In genomic region chr5:103928196-103928550, GRCm38 (mm10) we compare ENCODE assay signal across 12 mouse cellular contexts. TPM values are rescaled to one million over a fixed set of nuclear protein-coding genes. Genes with fewer than 3 reads are reported as not detected.
DNase-seq lines count a peak whose midpoint lies in the region; ATAC-seq and TF ChIP-seq lines count a peak whose summit lies in the region.
"Had no signal": no experiment of that assay in that cellular context is flagged by ENCODE, and none has a peak within 500 bp of the region (broad histone marks: within the 10 kb centered on the region; RNA-seq: fewer than 3 reads in every experiment).

No protein-coding gene starts in this region.

- H3K9ac ChIP-seq in heart, embryonic 16.5 days (ENCODE audit: low read length) = peak overlapping the region; percentile 77; the same call in 1 of the 2 replicates
- H3K9ac ChIP-seq in lung, embryonic 16.5 days (ENCODE audit: low read length) = peak overlapping the region; percentile 62; the same call in 1 of the 2 replicates
- H3K9ac ChIP-seq in embryonic facial prominence, embryonic 13.5 days = no peak overlapping the region
- H3K9ac ChIP-seq: forebrain, postnatal 0 days had no signal

- peaks cover 3% of the 10 kb centered on the region for H3K4me1 ChIP-seq in heart, embryonic 16.5 days (ENCODE audit: control insufficient read depth, insufficient read depth, low read length)
- H3K4me1 ChIP-seq in lung, embryonic 16.5 days (replicated peaks; ENCODE audit: control insufficient read depth, insufficient read depth, low read length) = peaks cover 12% of the 10 kb centered on the region
- H3K4me1 ChIP-seq in embryonic facial prominence, embryonic 13.5 days = no peaks in the 10 kb centered on the region; the same call in 1 of the 2 replicates
- H3K4me1 ChIP-seq in forebrain, embryonic 10.5 days = peaks cover 10% of the 10 kb centered on the region

- no peak for DNase-seq in heart, adult 18-20 months
- no peak for DNase-seq in lung, postnatal 36 days
- no peak for DNase-seq in layer of hippocampus, postnatal 14 days (ENCODE audit: low spot score in 2 of 2)
- DNase-seq in forebrain, embryonic 10.5 days (ENCODE audit: extremely low spot score, low spot score) = no peak
- DNase-seq: forebrain, postnatal 0 days had no signal

- TF ChIP-seq POLR2A in myocyte (IDR thresholded peaks at IDR 0.05; ENCODE audit: insufficient read length, low read depth) = no peak

- no peak overlapping the region for H3K4me3 ChIP-seq in heart, embryonic 16.5 days (ENCODE audit: low read length)
- peak overlapping the region; percentile 45 for H3K4me3 ChIP-seq in lung, embryonic 16.5 days (ENCODE audit: low read length)
- H3K4me3 ChIP-seq in embryonic facial prominence, embryonic 13.5 days = no peak overlapping the region
- peak overlapping the region; percentile 17 for H3K4me3 ChIP-seq in myocyte
- H3K4me3 ChIP-seq in forebrain, embryonic 10.5 days = no peak overlapping the region

- peak overlapping the region; percentile 75 for H3K4me2 ChIP-seq in heart, embryonic 16.5 days (ENCODE audit: low read depth, low read length)
- H3K4me2 ChIP-seq in lung, embryonic 16.5 days (ENCODE audit: low read depth, low read length) = peak overlapping the region; percentile 75
- H3K4me2 ChIP-seq in embryonic facial prominence, embryonic 13.5 days = 0 out of 2 replicates have a peak overlapping the region, but pooled peaks have one; percentile 57
- peak overlapping the region; percentile 95 for H3K4me2 ChIP-seq in myocyte (ENCODE audit: low read depth)

- WGBS in heart, embryonic 16.5 days = 65% methylated on average over 7 of the region's 7 CpGs
- 36% methylated on average over 7 of the region's 7 CpGs for WGBS in lung, embryonic 16.5 days
- WGBS in embryonic facial prominence, embryonic 13.5 days = 81% methylated on average over 7 of the region's 7 CpGs
- 89% methylated on average over 7 of the region's 7 CpGs for WGBS in forebrain, embryonic 10.5 days

- H3ac ChIP-seq in myocyte (ENCODE audit: control insufficient read depth, insufficient read length) = no peak overlapping the region

- H3K27me3 ChIP-seq in heart, embryonic 16.5 days (ENCODE audit: control insufficient read depth, insufficient read depth, low read length) = no peaks in the 10 kb centered on the region
- no peaks in the 10 kb centered on the region for H3K27me3 ChIP-seq in lung, embryonic 16.5 days (ENCODE audit: control insufficient read depth, insufficient read depth, low read depth, low read length)
- no peaks in the 10 kb centered on the region for H3K27me3 ChIP-seq in embryonic facial prominence, embryonic 13.5 days
- no peaks in the 10 kb centered on the region for H3K27me3 ChIP-seq in myocyte (ENCODE audit: control insufficient read depth, insufficient read depth, insufficient read length)
- H3K27me3 ChIP-seq in forebrain, embryonic 10.5 days (ENCODE audit: poor library complexity, severe bottlenecking) = peaks cover 21% of the 10 kb centered on the region

- H3K27ac ChIP-seq in heart, embryonic 16.5 days (ENCODE audit: low read length) = no peak overlapping the region
- peak overlapping the region; percentile 61 for H3K27ac ChIP-seq in lung, embryonic 16.5 days (ENCODE audit: low read length)
- no peak overlapping the region for H3K27ac ChIP-seq in embryonic facial prominence, embryonic 13.5 days
- H3K27ac ChIP-seq in forebrain, embryonic 10.5 days = no peak overlapping the region
- H3K27ac ChIP-seq: layer of hippocampus, adult 2 months had no signal

- H3K9me3 ChIP-seq in heart, embryonic 16.5 days (replicated peaks; ENCODE audit: control insufficient read depth, low read length) = no peaks in the 10 kb centered on the region
- H3K9me3 ChIP-seq in lung, embryonic 16.5 days (ENCODE audit: control insufficient read depth, low read length) = no peaks in the 10 kb centered on the region
- no peaks in the 10 kb centered on the region for H3K9me3 ChIP-seq in embryonic facial prominence, embryonic 13.5 days
- H3K9me3 ChIP-seq in forebrain, embryonic 10.5 days = peaks cover 4% of the 10 kb centered on the region

- H3K79me2 ChIP-seq in myocyte (ENCODE audit: control insufficient read depth, insufficient read depth) = no peaks in the 10 kb centered on the region

- no peaks in the 10 kb centered on the region for H3K36me3 ChIP-seq in heart, embryonic 16.5 days (ENCODE audit: control insufficient read depth, insufficient read depth)
- no peaks in the 10 kb centered on the region for H3K36me3 ChIP-seq in lung, embryonic 16.5 days (ENCODE audit: control insufficient read depth, insufficient read depth, low read length)
- no peaks in the 10 kb centered on the region for H3K36me3 ChIP-seq in embryonic facial prominence, embryonic 13.5 days
- H3K36me3 ChIP-seq in myocyte (ENCODE audit: control insufficient read depth, insufficient read depth) = no peaks in the 10 kb centered on the region
- H3K36me3 ChIP-seq in forebrain, embryonic 10.5 days (replicated peaks) = no peaks in the 10 kb centered on the region

- ATAC-seq in heart, embryonic 16.5 days (replicated peaks; ENCODE audit: extremely low read depth, insufficient read depth, low FRiP score) = no peak
- ATAC-seq in lung, embryonic 16.5 days (ENCODE audit: low read depth) = peak; percentile 71
- ATAC-seq in embryonic facial prominence, embryonic 13.5 days (ENCODE audit: insufficient number of reproducible peaks, insufficient read depth, low FRiP score, low TSS enrichment, low read depth) = no peak

TF ChIP-seq in myocyte, 11 proteins besides CTCF, POLR2A, EP300 and RAD21:
- TF ChIP-seq TCF3 (IDR thresholded peaks at IDR 0.05; ENCODE audit: insufficient read length, low read depth) (no peak), USF1 (IDR thresholded peaks at IDR 0.05; ENCODE audit: low read depth) (no peak)
TF ChIP-seq in myocyte: peak in this region for 0.

RNA-seq across cellular contexts. Expression of gene Klhl8, which starts 17.1 kb away (rescaled TPM):
- 12.3 and 13.8 TPM in 2 replicates for polyA plus RNA-seq in heart, embryonic 16.5 days (2015; fragmentation: Nextera tagmentation; extraction: Ambion mirVana)
- total RNA-seq in heart, adult 18-20 months (2021) = 10 to 100 TPM; 10.2 to 11.1 TPM
- polyA plus RNA-seq in lung, embryonic 16.5 days (2015; fragmentation: Nextera tagmentation; extraction: Ambion mirVana) = 11.1 and 11.3 TPM in 2 replicates
- polyA plus RNA-seq in embryonic facial prominence, embryonic 13.5 days (2015; fragmentation: Nextera tagmentation; extraction: Ambion mirVana) = 15.3 and 17.0 TPM in 2 replicates
- polyA plus RNA-seq in myocyte (2012; fragmentation: generic; extraction: Trizol) = 7.2 TPM
- total RNA-seq in layer of hippocampus, postnatal 14 days (2021) = 10 to 100 TPM; 35.5 to 38.3 TPM
- 8.7 and 9.9 TPM in 2 replicates for polyA plus RNA-seq in forebrain, embryonic 10.5 days (2016; fragmentation: Nextera tagmentation; extraction: Ambion mirVana)

RNA-seq across cellular contexts. Expression of gene Hsd17b13, which starts 49.0 kb away (rescaled TPM):
- 0.11 TPM in 1 of 2 replicates, not detected in the other for polyA plus RNA-seq in heart, embryonic 16.5 days (2015; fragmentation: Nextera tagmentation; extraction: Ambion mirVana)
- not detected for total RNA-seq in heart, adult 18-20 months (2021)
- 0.19 and 0.91 TPM in 2 replicates for polyA plus RNA-seq in lung, embryonic 16.5 days (2015; fragmentation: Nextera tagmentation; extraction: Ambion mirVana)
- 0.54 TPM in 1 of 2 replicates, not detected in the other for polyA plus RNA-seq in embryonic facial prominence, embryonic 13.5 days (2015; fragmentation: Nextera tagmentation; extraction: Ambion mirVana)
- polyA plus RNA-seq in myocyte (2012; fragmentation: generic; extraction: Trizol) = 0.53 TPM
- not detected for total RNA-seq in layer of hippocampus, postnatal 14 days (2021)
- not detected in 2 replicates for polyA plus RNA-seq in forebrain, embryonic 10.5 days (2016; fragmentation: Nextera tagmentation; extraction: Ambion mirVana)
- total RNA-seq: forebrain, postnatal 0 days; hematopoietic stem cell, adult 5-6 weeks; layer of hippocampus, adult 2 months had no signal
- polyA plus RNA-seq: inflammation-experienced regulatory T-cells, adult 6 months had no signal

Comparison
In these comparisons a context has a peak if more than half of its experiments do, and no peak if none do; other contexts are left out.
1. H3K4me3 ChIP-seq: peak in lung, embryonic 16.5 days (single experiment) and myocyte (single experiment); none in heart, embryonic 16.5 days (single experiment), embryonic facial prominence, embryonic 13.5 days (single experiment) and forebrain, embryonic 10.5 days (single experiment).
2. Peak in every context shown above with its lines, with median percentiles within 50 percentile points of each other: H3K4me2 ChIP-seq.